Mouse (Mus musculus) layer of hippocampus, adult 9-11 months (tissue): ENCODE measurements at regions not wholly inside any gene's neighbourhood (a gene's known extent, or its start where the extent isn't known, plus 50 kb on each side); places are given as distances from the start of the nearest gene placed in this dataset.

Experiments used
- DNase-seq: peaks from one replicate; pipeline ENCODE4 v3.0.0; 2022

DNA sequence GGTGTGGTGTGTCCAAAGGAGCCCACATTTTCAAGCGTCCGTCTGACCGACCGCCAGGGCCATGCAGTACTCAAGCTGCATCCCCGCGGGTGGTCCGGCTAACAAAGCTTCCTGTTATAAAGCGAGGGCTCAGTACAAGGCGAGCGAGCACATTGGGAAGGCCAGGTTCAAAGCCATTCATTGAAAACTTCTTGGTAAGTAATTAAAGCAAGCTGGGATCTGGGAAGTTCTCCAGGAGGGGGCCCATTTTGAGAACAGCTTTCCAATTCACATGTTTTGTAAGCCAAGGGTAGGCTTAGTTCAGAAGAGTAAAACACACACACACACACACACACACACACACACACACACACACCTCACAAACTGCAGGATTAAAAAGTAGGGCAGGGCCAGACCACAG, 57.3 kb upstream of the Prep start:
- DNase-seq = peak; percentile 52

- DNase-seq = no peak
These were observed 57.8 kb upstream of the Prep start for GRCm38 (mm10) chr10:45009235-45009634.

DNA sequence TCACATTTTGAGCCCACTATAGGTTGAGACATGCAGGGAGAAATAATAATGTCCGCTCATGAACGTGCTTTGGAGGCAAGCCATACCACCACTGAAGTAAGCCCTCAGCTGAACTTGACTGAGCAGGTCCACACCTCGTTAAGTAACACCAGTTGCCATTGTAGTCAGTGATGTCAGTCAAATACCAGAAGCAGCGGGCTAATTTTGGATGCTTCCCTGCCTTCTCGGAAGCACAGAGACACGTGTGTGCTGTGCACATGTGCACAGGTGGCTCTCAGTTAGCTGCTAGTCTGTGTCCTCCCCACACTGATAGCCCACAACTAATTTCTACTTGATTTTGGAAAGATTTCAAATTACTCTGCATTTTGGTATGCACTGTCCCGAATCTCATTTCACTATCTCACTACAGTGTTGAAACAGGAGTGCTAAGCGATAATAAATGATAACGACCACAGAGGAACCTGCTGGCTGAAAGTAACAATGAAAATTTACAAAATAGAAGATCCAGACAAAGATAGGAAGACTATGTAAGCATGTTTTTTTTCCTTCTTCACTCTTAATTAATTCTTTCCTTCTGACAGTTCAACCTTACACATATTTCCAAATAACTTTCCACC, 62.9 kb upstream of the Prep start:
- no peak for DNase-seq

GRCm38 (mm10) chr10:45003344-45003681, 63.7 kb upstream of the Prep start:
- no peak for DNase-seq

- no peak for DNase-seq
These were observed 64.2 kb upstream of the Prep start for GRCm38 (mm10) chr10:45002637-45003343.

GRCm38 (mm10) chr10:45000873-45001859, 65.8 kb upstream of the Prep start:
- DNase-seq = peak; percentile 25

DNA sequence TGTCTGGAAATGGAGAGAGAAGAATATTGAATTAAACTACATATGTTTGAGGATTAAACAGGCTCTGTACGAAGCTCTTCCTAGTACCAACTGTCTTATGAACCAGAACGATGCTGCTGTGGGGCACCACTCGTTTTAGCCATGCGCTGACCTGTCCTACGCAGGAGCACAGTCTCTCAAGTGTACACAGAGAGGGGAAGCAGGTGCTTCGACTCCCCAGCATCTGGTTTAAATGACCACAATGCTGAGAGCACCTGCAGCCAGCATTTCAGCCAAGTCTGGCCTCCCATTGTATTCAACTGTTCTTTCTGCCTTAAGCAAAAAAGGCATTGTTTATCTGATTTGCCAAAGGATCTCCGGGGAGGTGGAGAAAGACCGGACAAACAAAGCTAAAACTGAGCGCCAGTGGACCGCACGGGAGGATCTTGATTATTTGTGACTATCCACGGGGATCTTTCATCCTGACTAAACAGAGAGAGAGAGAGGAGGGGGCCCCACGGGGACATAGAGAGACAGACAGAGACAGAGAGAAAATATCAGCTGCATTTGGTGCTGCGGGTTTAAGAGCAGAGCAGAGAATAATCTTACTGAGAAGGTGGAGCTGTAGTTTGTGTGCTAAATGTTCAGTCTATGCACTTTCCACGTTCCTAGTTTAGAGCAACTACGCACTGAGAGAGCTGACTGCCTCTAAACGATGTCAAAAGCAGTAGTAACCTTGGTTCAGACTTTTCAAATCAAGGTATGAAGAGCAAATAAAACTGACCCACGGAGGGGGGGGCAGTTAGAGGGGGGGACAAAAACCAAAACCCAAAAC, 66.8 kb upstream of the Prep start:
- DNase-seq = no peak

DNA sequence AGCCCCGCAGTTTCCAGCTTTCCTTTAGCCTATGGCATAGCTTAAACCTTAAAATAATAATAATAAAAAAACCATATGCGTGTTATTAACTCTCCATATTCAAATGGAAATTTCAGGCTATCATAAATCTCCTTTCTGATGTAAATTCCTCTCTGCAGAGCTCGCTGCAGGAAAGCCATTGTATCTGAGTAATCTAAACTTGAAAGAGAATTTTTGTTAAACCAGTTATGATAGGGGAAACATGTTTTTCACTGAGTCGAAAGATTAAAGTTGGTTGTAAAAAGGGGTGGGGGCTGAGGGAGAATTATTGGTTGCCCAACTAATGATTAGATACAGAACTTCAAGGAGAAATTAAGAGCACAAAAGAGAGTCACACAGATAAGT, 69.1 kb upstream of the Prep start:
- DNase-seq = no peak

- DNase-seq = no peak
These were observed 69.7 kb upstream of the Prep start for GRCm38 (mm10) chr10:44997184-44997905.

GRCm38 (mm10) chr10:44995756-44996155, 71.2 kb upstream of the Prep start:
- DNase-seq = no peak

GRCm38 (mm10) chr10:44994385-44995281, 72.4 kb upstream of the Prep start:
- DNase-seq = no peak

DNA sequence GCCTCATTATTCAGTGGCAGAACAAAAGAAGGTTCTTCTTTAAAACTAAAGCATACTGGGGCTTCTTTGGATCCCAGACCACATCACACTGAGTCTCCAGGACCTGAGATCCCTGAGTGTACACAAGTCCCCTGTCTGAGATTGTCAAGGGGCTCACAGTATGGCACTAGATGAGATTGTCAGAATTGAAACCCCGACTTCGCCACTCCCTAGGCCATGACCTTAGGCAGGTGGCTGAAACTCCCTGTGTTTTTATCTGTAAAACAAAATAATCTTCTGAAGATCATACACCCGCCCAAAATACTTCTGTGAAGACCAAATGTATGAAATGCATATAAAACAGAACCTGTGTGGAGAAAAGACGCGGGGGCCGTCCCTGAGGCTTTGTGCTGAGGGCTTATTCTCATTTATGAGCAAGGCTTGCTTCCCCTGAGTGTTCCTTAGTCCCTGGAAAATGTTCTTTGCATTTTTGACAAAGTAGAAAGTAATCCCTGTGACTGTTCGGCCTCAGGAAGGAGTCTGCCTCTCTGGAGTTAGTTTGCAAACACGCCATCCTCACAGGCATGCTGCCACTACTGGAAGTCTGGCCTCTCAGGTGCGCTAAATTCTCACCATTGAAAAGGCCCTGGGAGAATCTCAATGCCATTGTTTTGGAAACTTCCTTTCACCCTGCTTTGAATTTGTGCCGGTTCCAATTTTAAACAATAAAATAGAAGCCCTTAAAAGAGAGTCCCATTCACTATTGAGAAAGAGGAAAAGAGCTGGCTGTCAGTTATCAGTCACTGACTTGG, 73.3 kb upstream of the Prep start:
- DNase-seq = no peak

DNA sequence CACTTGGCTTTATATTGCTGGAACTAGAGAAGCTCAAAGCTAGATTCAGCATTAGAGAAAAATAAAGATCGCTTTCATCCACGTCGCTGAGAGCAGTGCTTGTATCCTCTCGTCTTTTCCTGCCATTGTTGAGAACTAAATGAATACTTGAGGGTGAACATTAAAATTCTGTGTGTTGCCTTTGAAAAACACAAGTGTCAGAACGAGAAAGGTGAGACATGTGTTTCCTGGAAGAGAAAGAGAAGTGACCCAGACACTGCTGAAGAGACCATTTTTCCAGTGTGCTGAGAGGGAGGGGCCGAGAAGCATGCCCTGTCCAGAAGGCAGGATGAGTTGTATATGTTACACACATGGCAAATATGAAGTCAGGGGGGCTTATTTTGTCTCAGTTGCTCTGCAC, 77.5 kb upstream of the Prep start:
- no peak for DNase-seq

DNA sequence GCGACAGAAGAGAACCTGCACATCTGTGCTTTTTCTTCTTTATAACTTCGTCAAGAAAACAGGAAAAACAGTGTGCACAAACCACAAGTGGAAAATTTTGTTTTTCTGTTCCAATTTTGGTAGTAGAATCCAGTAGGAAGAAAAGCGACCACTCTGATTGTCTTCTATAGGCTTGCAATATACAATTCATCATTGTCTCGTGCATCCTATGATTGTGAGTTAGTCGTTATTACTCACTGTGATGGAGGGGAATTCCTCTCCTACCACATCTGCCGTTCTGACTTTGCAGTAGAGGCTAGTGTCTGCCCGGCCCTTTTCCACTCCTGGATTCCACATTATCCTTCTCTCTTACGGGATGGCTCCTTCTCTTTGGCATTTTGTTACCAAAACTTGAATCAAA, 78.2 kb upstream of the Prep start:
- no peak for DNase-seq

GRCm38 (mm10) chr10:44987615-44988014, 79.4 kb upstream of the Prep start:
- no peak for DNase-seq

DNA sequence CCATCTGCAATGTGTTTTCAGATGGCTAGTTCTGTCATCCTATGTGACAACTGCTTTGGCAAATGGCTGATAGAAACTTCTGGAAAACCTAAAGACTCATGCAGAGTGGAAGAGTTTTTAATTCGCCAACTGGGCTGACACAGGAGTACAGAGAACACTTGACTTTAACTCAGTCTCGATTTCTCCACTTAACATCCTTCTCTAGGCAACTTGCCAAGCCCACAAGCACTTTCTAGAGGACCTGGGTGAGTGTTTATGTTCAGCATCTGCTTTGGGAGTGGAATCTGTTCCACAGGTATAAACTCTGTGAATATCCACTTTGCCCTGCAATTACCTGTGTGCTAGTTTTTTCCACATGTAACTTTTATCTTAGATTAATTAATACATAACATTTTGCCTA, 85.1 kb upstream of the Prep start:
- no peak for DNase-seq

- no peak for DNase-seq
These were observed 90.2 kb upstream of the Prep start for GRCm38 (mm10) chr10:44976815-44977214.

GRCm38 (mm10) chr10:44971911-44972310, 95.1 kb upstream of the Prep start:
- no peak for DNase-seq

- no peak for DNase-seq
These were observed 107.0 kb upstream of the Prep start for GRCm38 (mm10) chr10:44959968-44960367.

DNA sequence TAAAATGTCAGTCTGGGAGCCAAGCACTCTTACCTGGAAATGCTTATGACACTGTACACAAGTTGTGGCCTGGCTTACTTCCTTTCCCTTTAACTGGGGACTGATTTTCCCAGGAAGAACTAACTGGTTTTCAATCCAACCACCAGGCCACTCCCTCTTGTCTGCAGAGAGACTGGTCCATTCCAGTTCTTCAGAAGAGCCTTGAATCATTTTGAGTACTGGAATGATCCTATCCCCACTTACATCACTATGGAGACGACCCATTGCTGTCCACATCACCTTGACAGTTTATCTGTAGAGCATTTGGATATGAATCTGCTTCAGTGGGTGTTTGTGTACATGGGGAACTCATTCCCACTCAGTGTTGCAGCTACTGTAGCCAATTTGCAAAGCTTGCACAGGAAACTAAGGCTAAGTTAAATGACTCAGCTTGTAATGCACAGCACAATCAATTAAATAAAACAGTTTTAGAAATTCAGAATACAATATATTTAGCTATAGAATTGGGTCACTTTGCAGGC, 121.7 kb upstream of the Prep start:
- DNase-seq = peak; percentile 53
